Mouse (Mus musculus) kidney, postnatal 0 days (tissue): Measurements from ENCODE around the gene Itgb3bp. TPM values are rescaled to one million over a fixed set of nuclear protein-coding genes. Genes with fewer than 3 reads are reported as not detected.
A peak's percentile ranks its signal among the peaks of the same experiment; 100 is the strongest.

Experiments
- ATAC-seq: fragments of 200-750 bp; cut with Nextera tagmentation; replicated peaks from 2 replicates; pipeline ENCODE4 v1.8.0; 2017; ENCODE audit warnings: low read depth, moderate number of reproducible peaks, moderate TSS enrichment, moderate library complexity; ENCODE audit not compliant: low FRiP score
- DNase-seq: peaks from one replicate; pipeline ENCODE4 v3.0.0-alpha.2; 2016; ENCODE audit warnings: low spot score
- H3K27ac ChIP-seq: fragments of 300-500 bp; sonication (generic); 2 replicates; pipeline ENCODE4 v1.5.1; 2014; ENCODE audit warnings: mild to moderate bottlenecking
- H3K27me3 ChIP-seq: fragments of 300-500 bp; sonication (generic); 2 replicates; pipeline ENCODE4 v1.6.1; 2014; ENCODE audit warnings: low read length, mixed read lengths; ENCODE audit not compliant: insufficient read depth
- H3K36me3 ChIP-seq: fragments of 300-500 bp; sonication (generic); 2 replicates; pipeline ENCODE4 v1.6.1; 2014; ENCODE audit warnings: low read length, mixed read lengths; ENCODE audit not compliant: insufficient read depth
- H3K4me1 ChIP-seq: fragments of 300-500 bp; sonication (generic); replicated peaks from 2 replicates; pipeline ENCODE4 v1.6.1; 2014; ENCODE audit warnings: antibody characterized with exemption, low read length, mixed read lengths; ENCODE audit not compliant: insufficient read depth
- H3K4me2 ChIP-seq: fragments of 300-500 bp; sonication (generic); 2 replicates; pipeline ENCODE4 v1.6.1; 2014; ENCODE audit warnings: mild to moderate bottlenecking, low read length, moderate library complexity, mixed read lengths
- H3K4me3 ChIP-seq: fragments of 300-500 bp; sonication (generic); replicated peaks from 2 replicates; pipeline ENCODE4 v1.5.1; 2014; ENCODE audit warnings: low read depth, low read length
- H3K9ac ChIP-seq: fragments of 300-500 bp; sonication (generic); 2 replicates; pipeline ENCODE4 v1.6.1; 2014; ENCODE audit warnings: low read depth, low read length
- H3K9me3 ChIP-seq: fragments of 300-500 bp; sonication (generic); replicated peaks from 2 replicates; pipeline ENCODE4 v1.6.1; 2016; ENCODE audit warnings: low read length, inconsistent platforms, mixed read lengths
- CTCF ChIP-seq: IDR thresholded peaks from 2 replicates; pipeline ENCODE4 v1.5.1; 2016; ENCODE audit warnings: antibody characterized with exemption, low read depth, mild to moderate bottlenecking, moderate library complexity
- WGBS: fragments of 180-500 bp; shearing (Covaris S2); extraction: QIAGEN DNeasy Blood & Tissue Kit; methylation state at CpG from one replicate; pipeline ENCODE4 v1.1.7; 2014; 5-methylcytosine and 5-hydroxymethylcytosine counted together
- polyA plus RNA-seq: library from polyadenylated mRNA; unstranded; fragments of >200 nt; fragmentation: Nextera tagmentation; extraction: Ambion mirVana; gene quantifications from 2 replicates; pipeline ENCODE4 v1.2.1, GENCODE M21; 2015

The Itgb3bp gene
- polyA plus RNA-seq, 1 experiment from 2014 or later: 38.3 TPM

- Histone ChIP-seq H3K9me3 (no peaks in the 10 kb centered on the region), H3K4me3 (no peak overlapping the region), H3K27ac (no peak overlapping the region), H3K36me3 (no peaks in the 10 kb centered on the region), H3K4me2 (no peak overlapping the region), H3K27me3 (no peaks in the 10 kb centered on the region), H3K9ac (no peak overlapping the region), H3K4me1 (no peaks in the 10 kb centered on the region)
- ATAC-seq: no peak
- TF ChIP-seq CTCF: no peak
- peak; percentile 12 for DNase-seq
- 61% methylated on average over 16 of the region's 16 CpGs for WGBS
Observed at GRCm38 (mm10) chr4:99939711-99940505, 10.3 kb upstream of the Itgb3bp start.

GRCm38 (mm10) chr4:99936278-99936677, 6.7 kb upstream of the Itgb3bp start:
- H3K27me3 ChIP-seq: no peaks in the 10 kb centered on the region
- no peaks in the 10 kb centered on the region for H3K36me3 ChIP-seq
- 91% methylated on average over 5 of the region's 5 CpGs for WGBS
- no peak overlapping the region for H3K4me3 ChIP-seq
- H3K27ac ChIP-seq: no peak overlapping the region
- H3K4me2 ChIP-seq: no peak overlapping the region
- no peak for ATAC-seq
- no peak for DNase-seq
- no peak for TF ChIP-seq CTCF
- no peak overlapping the region for H3K9ac ChIP-seq
- H3K9me3 ChIP-seq: no peaks in the 10 kb centered on the region
- H3K4me1 ChIP-seq: 0 out of 2 replicates have a peak, but pooled peaks cover 3% of the 10 kb centered on the region

GRCm38 (mm10) chr4:99934859-99935258, 5.2 kb upstream of the Itgb3bp start:
- 77% methylated on average over 7 of the region's 7 CpGs for WGBS
- H3K4me1 ChIP-seq: peaks cover 6% of the 10 kb centered on the region; the same call in 1 of the 2 replicates
- H3K27ac ChIP-seq: no peak overlapping the region
- no peak for DNase-seq
- no peak for TF ChIP-seq CTCF
- no peaks in the 10 kb centered on the region for H3K9me3 ChIP-seq
- ATAC-seq: no peak
- H3K27me3 ChIP-seq: no peaks in the 10 kb centered on the region
- H3K4me3 ChIP-seq: no peak overlapping the region
- H3K4me2 ChIP-seq: no peak overlapping the region
- no peaks in the 10 kb centered on the region for H3K36me3 ChIP-seq
- H3K9ac ChIP-seq: no peak overlapping the region

- no peaks in the 10 kb centered on the region for H3K9me3 ChIP-seq
- DNase-seq (no peak), ATAC-seq (no peak)
- H3K27ac ChIP-seq: no peak overlapping the region
- TF ChIP-seq CTCF: no peak
- H3K4me2 ChIP-seq: no peak overlapping the region
- no peak overlapping the region for H3K4me3 ChIP-seq
- no peaks in the 10 kb centered on the region for H3K27me3 ChIP-seq
- no peak overlapping the region for H3K9ac ChIP-seq
- peaks cover 6% of the 10 kb centered on the region; the same call in 1 of the 2 replicates for H3K4me1 ChIP-seq
- H3K36me3 ChIP-seq: no peaks in the 10 kb centered on the region
- WGBS: 90% methylated on average over 4 of the region's 4 CpGs
Observed at GRCm38 (mm10) chr4:99931807-99932206, 2.2 kb upstream of the Itgb3bp start.

GRCm38 (mm10) chr4:99931240-99931580, 1.6 kb upstream of the Itgb3bp start:
- H3K4me2 ChIP-seq: peak overlapping the region; percentile 84; the same call in 1 of the 2 replicates
- TF ChIP-seq CTCF: no peak
- H3K27ac ChIP-seq: 0 out of 2 replicates have a peak overlapping the region, but pooled peaks have one; percentile 42
- WGBS: 84% methylated on average over 11 of the region's 11 CpGs
- no peaks in the 10 kb centered on the region for H3K36me3 ChIP-seq
- no peak for ATAC-seq
- no peak overlapping the region for H3K4me3 ChIP-seq
- H3K9ac ChIP-seq: no peak overlapping the region
- DNase-seq: no peak
- no peaks in the 10 kb centered on the region for H3K9me3 ChIP-seq
- peaks cover 6% of the 10 kb centered on the region; the same call in 1 of the 2 replicates for H3K4me1 ChIP-seq
- no peaks in the 10 kb centered on the region for H3K27me3 ChIP-seq

GRCm38 (mm10) chr4:99930518-99931239, 1.1 kb upstream of the Itgb3bp start:
- DNase-seq (no peak), ATAC-seq (no peak)
- H3K36me3 ChIP-seq: no peaks in the 10 kb centered on the region
- H3K27ac ChIP-seq: peak overlapping the region; percentile 42; the same call in 1 of the 2 replicates
- H3K4me2 ChIP-seq: peak overlapping the region; percentile 84
- peaks cover 6% of the 10 kb centered on the region; the same call in 1 of the 2 replicates for H3K4me1 ChIP-seq
- H3K4me3 ChIP-seq: peak overlapping the region; percentile 72
- WGBS: 43% methylated on average over 10 of the region's 10 CpGs
- H3K9me3 ChIP-seq: no peaks in the 10 kb centered on the region
- no peak overlapping the region for H3K9ac ChIP-seq
- H3K27me3 ChIP-seq: no peaks in the 10 kb centered on the region
- TF ChIP-seq CTCF: no peak
